Mouse (Mus musculus) intestine, embryonic 16.5 days (tissue): ENCODE results near the gene Piezo1. TPM values are rescaled to one million over a fixed set of nuclear protein-coding genes. Genes with fewer than 3 reads are reported as not detected.

Experiments
- ATAC-seq: fragments of 200-750 bp; cut with Nextera tagmentation; 2 replicates; pipeline ENCODE4 v1.8.0; 2017; ENCODE audit warnings: moderate TSS enrichment, moderate library complexity
- H3K27ac ChIP-seq: fragments of 300-500 bp; sonication (generic); 2 replicates; pipeline ENCODE4 v1.5.1; 2014; ENCODE audit warnings: mild to moderate bottlenecking, low read length
- H3K27me3 ChIP-seq: fragments of 300-500 bp; sonication (generic); replicated peaks from 2 replicates; pipeline ENCODE4 v1.6.1; 2014; ENCODE audit warnings: low read length, control low read depth, mixed read lengths; ENCODE audit not compliant: control insufficient read depth, insufficient read depth
- H3K36me3 ChIP-seq: fragments of 300-500 bp; sonication (generic); 2 replicates; pipeline ENCODE4 v1.6.1; 2014; ENCODE audit warnings: low read length, control low read depth; ENCODE audit not compliant: control insufficient read depth, insufficient read depth
- H3K4me1 ChIP-seq: fragments of 300-500 bp; sonication (generic); 2 replicates; pipeline ENCODE4 v1.6.1; 2014; ENCODE audit warnings: low read length, control low read depth, mixed read lengths; ENCODE audit not compliant: control insufficient read depth, insufficient read depth
- H3K4me2 ChIP-seq: fragments of 300-500 bp; sonication (generic); 2 replicates; pipeline ENCODE4 v1.6.1; 2014; ENCODE audit warnings: low read depth, low read length, control low read depth
- H3K4me3 ChIP-seq: fragments of 300-500 bp; sonication (generic); 2 replicates; pipeline ENCODE4 v1.5.1; 2014; ENCODE audit warnings: mild to moderate bottlenecking, low read length
- H3K9ac ChIP-seq: fragments of 300-500 bp; sonication (generic); 2 replicates; pipeline ENCODE4 v1.6.1; 2014; ENCODE audit warnings: low read depth, low read length
- H3K9me3 ChIP-seq: fragments of 300-500 bp; sonication (generic); 2 replicates; pipeline ENCODE4 v1.6.1; 2016; ENCODE audit warnings: low read length, control low read depth; ENCODE audit not compliant: control insufficient read depth
- WGBS: fragments of 180-500 bp; shearing (Covaris S2); extraction: QIAGEN DNeasy Blood & Tissue Kit; methylation state at CpG from one replicate; pipeline ENCODE4 v1.1.7; 2014; 5-methylcytosine and 5-hydroxymethylcytosine counted together
- polyA plus RNA-seq: library from polyadenylated mRNA; unstranded; fragments of >200 nt; fragmentation: Nextera tagmentation; extraction: Ambion mirVana; gene quantifications from 2 replicates; pipeline ENCODE4 v1.2.1, GENCODE M21; 2015

The Piezo1 gene
- polyA plus RNA-seq, 1 experiment from 2014 or later = 11.3 TPM

DNA sequence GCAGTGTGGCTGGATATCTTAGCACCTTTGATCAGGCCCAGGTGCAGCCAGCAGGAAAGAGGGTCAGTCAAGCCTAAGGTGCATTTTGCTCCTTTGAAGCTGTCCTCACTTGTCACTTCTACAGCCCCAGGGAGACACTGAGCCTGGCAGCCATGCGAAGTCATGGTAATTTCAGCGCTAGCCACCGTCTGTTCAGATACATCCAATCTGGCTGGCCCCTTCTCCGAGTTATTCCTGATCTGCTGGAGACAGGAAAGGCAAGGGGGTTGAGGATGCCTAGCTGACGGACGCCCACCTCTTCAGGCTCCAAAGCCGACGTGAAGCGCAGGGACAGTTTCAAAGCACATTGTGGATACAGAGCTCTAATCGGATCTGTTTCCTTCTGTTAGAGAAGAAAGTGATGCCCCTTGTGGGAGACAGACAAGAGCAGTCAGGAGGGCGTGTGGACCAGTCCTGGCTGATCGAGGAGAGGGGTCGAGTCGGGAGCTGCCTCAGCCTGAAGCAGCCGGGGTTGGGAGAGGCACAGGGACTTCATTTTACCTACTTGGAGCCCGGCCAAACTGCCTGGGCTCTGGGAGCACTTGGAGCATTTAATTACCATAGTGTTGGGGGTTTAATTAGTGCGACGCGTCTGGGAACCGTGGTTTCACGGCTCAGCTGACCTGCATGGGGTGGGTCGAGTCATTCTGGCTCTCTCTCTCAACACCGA is 27.3 kb downstream of the Piezo1 start:
- no peak; the same call in 1 of the 2 replicates for ATAC-seq
- WGBS = 27% methylated on average over 23 of the region's 23 CpGs
- Histone ChIP-seq H3K4me2 (peak overlapping the region; percentile 23), H3K9me3 (no peaks in the 10 kb centered on the region), H3K9ac (peak overlapping the region; percentile 50), H3K27me3 (no peaks in the 10 kb centered on the region), H3K27ac (peak overlapping the region; percentile 83), H3K4me1 (peaks cover 51% of the 10 kb centered on the region), H3K4me3 (no peak overlapping the region), H3K36me3 (no peaks in the 10 kb centered on the region)

DNA sequence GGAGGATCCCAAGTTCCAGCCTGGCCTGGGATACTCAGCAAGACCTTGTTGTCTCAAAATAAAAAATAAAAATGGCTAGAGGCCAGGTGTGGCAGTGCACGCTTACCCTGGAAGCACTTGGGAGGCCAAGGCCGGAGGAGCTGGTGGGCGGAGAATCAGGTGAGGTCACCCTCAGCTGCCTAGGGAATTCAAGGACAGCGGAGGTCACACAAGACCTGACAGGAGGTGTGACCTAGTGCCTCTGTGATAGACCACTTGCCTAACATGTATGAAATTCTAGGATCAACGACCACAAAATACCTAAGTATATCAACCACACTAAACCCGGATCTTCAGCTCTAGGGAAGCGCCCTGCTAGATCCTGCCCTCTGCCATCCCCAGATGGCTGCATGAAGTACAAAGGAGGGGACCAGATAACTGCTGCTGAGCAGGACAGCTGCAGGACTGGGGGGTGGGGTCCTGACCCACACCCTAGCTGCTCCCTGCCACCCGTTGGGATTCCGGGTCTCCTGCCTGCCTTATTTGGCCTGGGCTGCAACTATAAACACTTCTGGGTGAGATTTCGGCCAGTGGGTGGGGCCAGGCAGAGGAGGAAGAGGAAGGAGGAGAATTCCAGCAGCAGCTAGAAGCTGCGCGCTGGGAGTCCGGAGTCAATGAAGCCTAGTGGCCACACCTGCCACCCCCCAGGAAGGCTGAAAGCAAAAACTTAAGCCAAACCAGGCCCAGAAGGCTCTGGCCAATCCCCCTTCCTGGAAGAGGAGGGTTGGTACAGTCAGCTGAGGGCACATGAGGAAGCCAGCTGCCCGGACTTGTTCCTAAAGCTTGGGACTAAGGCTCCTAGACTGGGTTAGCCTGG is 28.1 kb downstream of the Piezo1 start:
- Histone ChIP-seq H3K9me3 (no peaks in the 10 kb centered on the region), H3K27me3 (no peaks in the 10 kb centered on the region), H3K4me3 (no peak overlapping the region), H3K9ac (peak overlapping the region; percentile 50), H3K4me1 (peaks cover 58% of the 10 kb centered on the region), H3K27ac (peak overlapping the region; percentile 83), H3K36me3 (no peaks in the 10 kb centered on the region), H3K4me2 (peak overlapping the region; percentile 23)
- 39% methylated on average over 14 of the region's 14 CpGs for WGBS
- peak; percentile 54 for ATAC-seq

DNA sequence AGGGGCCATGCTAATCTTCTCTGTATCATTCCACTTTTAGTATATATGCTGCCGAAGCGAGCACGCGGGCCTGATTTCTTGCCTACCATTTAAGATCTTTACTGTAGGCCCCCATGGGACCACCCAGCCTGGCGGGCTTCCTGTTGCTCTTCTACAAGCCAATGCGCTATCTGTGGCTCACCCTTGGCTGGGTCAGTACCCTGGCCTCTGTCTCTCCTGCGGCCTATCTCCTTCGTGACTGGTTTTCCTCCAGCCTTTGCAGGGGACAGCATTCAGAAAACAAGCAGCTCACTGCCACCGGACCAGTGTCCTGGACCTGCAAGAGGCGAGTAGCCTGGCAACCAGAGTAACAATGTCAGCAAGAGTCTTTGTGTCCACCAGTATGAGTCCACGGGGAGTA is 30.5 kb downstream of the Piezo1 start:
- no peak overlapping the region for H3K4me3 ChIP-seq
- H3K36me3 ChIP-seq = no peaks in the 10 kb centered on the region
- ATAC-seq = no peak
- H3K27ac ChIP-seq = no peak overlapping the region
- H3K9me3 ChIP-seq = no peaks in the 10 kb centered on the region
- H3K4me1 ChIP-seq = peaks cover 52% of the 10 kb centered on the region
- no peak overlapping the region for H3K9ac ChIP-seq
- 75% methylated on average over 11 of the region's 11 CpGs for WGBS
- H3K4me2 ChIP-seq = no peak overlapping the region
- no peaks in the 10 kb centered on the region for H3K27me3 ChIP-seq

DNA sequence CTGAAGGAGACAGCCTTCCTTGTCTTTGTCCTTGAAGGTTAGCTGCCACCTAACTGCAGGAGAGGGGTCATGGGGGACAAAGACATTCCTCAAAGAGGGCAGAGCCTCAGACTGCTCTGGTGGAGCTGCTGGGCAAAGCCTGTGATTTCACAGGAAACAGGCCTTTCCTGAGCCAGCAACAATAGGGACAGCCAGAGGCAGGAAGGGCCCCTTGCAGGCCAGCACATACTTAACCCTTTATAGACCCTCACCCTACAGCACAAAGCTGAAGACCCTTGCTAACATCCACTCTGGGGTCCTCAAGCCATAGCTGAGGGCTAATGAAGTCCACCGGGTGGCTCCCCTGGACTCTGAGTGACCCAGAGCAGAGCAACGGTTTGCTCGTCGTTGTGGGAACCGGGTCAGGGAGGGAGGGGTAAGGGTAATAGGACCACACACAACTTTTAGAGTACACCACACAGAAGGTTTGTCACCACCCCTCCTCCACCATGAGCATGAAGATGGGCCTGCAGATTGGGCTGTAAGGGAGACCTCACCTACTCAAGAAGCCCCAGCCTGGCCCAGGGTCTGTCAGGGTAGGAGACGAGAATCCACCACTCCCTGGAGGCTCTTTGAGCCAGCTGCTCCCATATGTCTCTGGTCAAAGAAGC is 33.5 kb downstream of the Piezo1 start:
- 21% methylated on average over 6 of the region's 6 CpGs for WGBS
- Histone ChIP-seq H3K9ac (peak overlapping the region; percentile 49), H3K4me2 (no peak overlapping the region), H3K4me3 (no peak overlapping the region), H3K36me3 (no peaks in the 10 kb centered on the region), H3K27me3 (no peaks in the 10 kb centered on the region), H3K9me3 (no peaks in the 10 kb centered on the region), H3K27ac (peak overlapping the region; percentile 85), H3K4me1 (peaks cover 24% of the 10 kb centered on the region)
- peak; percentile 70 for ATAC-seq

DNA sequence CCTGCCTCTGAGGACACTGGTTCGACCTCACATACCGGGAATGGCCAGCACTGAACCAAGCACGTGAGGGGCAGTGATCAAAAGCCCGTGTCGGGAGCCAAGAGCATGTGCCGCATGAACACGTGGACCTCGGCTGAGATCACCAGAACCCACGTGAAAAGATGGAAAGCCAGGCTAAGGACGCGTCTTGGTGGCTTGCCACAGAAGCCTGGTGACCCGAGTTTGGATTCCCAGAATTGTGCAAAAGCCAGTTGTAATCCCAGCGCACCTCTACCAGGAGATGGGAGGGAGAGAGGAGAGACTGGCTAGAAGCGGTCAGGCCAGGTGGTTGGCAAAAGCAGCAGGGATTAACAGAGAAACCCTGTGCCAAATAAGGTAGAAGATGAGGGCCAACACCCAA is 35.4 kb downstream of the Piezo1 start:
- whole genome bisulfite sequencing = 90% methylated on average over 14 of the region's 14 CpGs
- peaks cover 43% of the 10 kb centered on the region for H3K4me1 ChIP-seq

DNA sequence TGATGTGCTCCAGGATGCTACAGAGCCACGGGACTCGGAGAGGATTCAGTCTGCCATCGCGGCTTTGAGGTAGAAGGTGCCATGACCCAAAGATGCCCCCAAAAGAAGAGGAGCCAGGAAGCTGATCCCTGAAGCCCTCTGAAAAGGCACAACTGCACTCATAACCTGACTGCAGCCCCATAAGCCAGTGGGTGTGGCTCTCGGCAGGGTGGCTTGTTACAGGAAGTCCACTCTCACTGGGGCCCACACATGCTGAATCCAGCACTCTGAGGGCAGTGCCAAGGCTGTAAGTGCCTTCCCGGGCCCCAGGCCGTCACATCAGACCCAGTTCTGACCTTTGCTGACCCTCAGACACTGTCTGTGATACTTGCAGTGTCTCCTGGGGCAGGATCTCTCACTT is 38.7 kb downstream of the Piezo1 start:
- ATAC-seq = 0 out of 2 replicates have a peak, but pooled peaks have one; percentile 19
- Histone ChIP-seq H3K9me3 (no peaks in the 10 kb centered on the region), H3K4me3 (no peak overlapping the region), H3K36me3 (no peaks in the 10 kb centered on the region), H3K4me1 (peaks cover 29% of the 10 kb centered on the region), H3K4me2 (no peak overlapping the region), H3K27me3 (no peaks in the 10 kb centered on the region), H3K27ac (peak overlapping the region; percentile 34), H3K9ac (peak overlapping the region; percentile 47; the same call in 1 of the 2 replicates)
- 62% methylated on average over 7 of the region's 7 CpGs for WGBS

More for the DNA sequence above, 35.4 kb downstream of the Piezo1 start:
- Histone ChIP-seq H3K27me3 (no peaks in the 10 kb centered on the region), H3K9me3 (no peaks in the 10 kb centered on the region), H3K36me3 (no peaks in the 10 kb centered on the region), H3K9ac (no peak overlapping the region), H3K4me3 (no peak overlapping the region), H3K27ac (no peak overlapping the region), H3K4me2 (no peak overlapping the region)
- ATAC-seq = no peak

DNA sequence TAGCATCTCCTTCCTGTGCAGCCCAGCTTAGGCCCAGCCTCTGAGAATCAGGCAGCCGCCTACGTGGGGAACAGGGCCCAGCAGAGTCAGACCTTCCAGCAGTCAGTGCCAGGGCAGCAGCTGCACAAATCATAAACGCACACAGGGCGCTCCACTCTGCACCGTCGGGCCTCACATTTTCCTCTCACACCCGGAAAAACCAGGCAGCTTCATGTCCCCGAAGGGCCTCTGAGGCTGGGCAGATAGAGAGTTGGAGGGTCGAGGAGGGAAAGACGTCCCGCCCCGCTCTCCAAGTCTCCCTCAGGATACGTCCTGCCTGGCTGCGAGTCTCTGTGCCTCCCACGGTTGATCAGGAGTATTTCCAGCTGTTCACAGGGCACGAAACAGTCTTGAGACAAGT is 39.6 kb downstream of the Piezo1 start:
- no peaks in the 10 kb centered on the region for H3K9me3 ChIP-seq
- H3K4me2 ChIP-seq = no peak overlapping the region
- 45% methylated on average over 16 of the region's 16 CpGs for WGBS
- no peaks in the 10 kb centered on the region for H3K27me3 ChIP-seq
- H3K36me3 ChIP-seq = no peaks in the 10 kb centered on the region
- ATAC-seq = peak; percentile 54
- no peak overlapping the region for H3K9ac ChIP-seq
- peaks cover 24% of the 10 kb centered on the region for H3K4me1 ChIP-seq
- peak overlapping the region; percentile 34 for H3K27ac ChIP-seq
- no peak overlapping the region for H3K4me3 ChIP-seq

DNA sequence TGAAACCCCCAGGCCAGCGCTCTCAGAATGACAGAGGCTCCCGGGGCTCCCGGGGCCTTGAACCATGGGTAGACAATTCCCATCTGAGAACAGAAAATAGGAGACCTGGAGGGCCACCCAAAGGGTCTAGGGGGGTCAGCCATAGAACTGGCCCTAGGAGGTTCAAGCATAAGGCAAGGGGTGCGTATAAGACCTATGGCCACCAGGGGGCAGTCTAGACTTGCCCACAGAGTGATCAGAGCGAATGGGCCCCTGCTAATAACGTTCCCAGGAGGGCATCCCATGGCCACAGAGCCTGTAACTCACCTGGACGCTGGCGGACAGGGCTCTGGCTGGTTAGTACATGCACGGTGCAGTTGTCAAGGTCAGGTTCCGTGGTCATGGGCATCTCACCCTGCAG is 50.3 kb downstream of the Piezo1 start:
- Histone ChIP-seq H3K27ac (no peak overlapping the region), H3K9me3 (no peaks in the 10 kb centered on the region), H3K4me3 (no peak overlapping the region), H3K4me1 (no peaks in the 10 kb centered on the region), H3K4me2 (no peak overlapping the region), H3K9ac (no peak overlapping the region), H3K27me3 (no peaks in the 10 kb centered on the region), H3K36me3 (peaks cover 19% of the 10 kb centered on the region; the same call in 1 of the 2 replicates)
- 32% methylated on average over 10 of the region's 10 CpGs for WGBS
- ATAC-seq = peak; percentile 55

DNA sequence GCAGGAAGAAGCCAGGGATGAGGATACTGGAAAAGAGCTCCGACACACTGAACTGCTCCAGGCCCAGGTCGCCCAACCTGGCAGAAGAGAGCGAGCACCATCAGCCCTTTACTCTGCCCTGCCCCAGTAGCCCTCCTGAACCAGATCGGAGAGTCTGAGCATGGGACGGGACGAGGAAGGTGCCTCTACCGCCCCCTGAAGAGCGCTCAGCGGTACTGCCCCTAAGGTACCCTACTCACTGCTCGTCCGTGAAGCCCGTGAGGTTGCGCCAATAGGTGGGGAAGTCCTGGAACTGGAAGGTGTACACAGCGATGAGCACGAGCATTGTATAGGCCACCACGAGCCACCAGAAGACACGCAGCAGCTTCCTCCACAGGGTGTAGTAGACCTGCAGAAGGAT is 53.2 kb downstream of the Piezo1 start:
- no peak overlapping the region for H3K27ac ChIP-seq
- no peak overlapping the region for H3K9ac ChIP-seq
- H3K4me2 ChIP-seq = no peak overlapping the region
- 64% methylated on average over 17 of the region's 17 CpGs for WGBS
- no peaks in the 10 kb centered on the region for H3K4me1 ChIP-seq
- no peaks in the 10 kb centered on the region for H3K27me3 ChIP-seq
- H3K4me3 ChIP-seq = no peak overlapping the region
- no peak for ATAC-seq
- no peaks in the 10 kb centered on the region for H3K9me3 ChIP-seq
- H3K36me3 ChIP-seq = peaks cover 37% of the 10 kb centered on the region
